Mouse (Mus musculus) bone marrow macrophage, adult 2 months (primary cell): ENCODE results near the gene Fbxo17.

Source experiments
- CTCF ChIP-seq: IDR thresholded peaks from 2 replicates; pipeline ENCODE4 v1.5.1; 2012; ENCODE audit warnings: low read depth, mild to moderate bottlenecking, low read length, moderate library complexity
- POLR2A ChIP-seq: IDR thresholded peaks from 2 replicates; pipeline ENCODE4 v1.6.1; 2012; ENCODE audit warnings: mild to moderate bottlenecking, low read depth, low read length, borderline replicate concordance

- TF ChIP-seq POLR2A = no peak
- TF ChIP-seq CTCF = no peak
Observed at GRCm38 (mm10) chr7:28677624-28678023, 39.0 kb upstream of the Fbxo17 start.
